Mouse (Mus musculus): Measurements from ENCODE around the gene Spen. TPM values are rescaled to one million over a fixed set of nuclear protein-coding genes. Genes with fewer than 3 reads are reported as not detected.

The Spen gene
- polyA plus RNA-seq, 1 experiment, result 27.1 TPM

DNA sequence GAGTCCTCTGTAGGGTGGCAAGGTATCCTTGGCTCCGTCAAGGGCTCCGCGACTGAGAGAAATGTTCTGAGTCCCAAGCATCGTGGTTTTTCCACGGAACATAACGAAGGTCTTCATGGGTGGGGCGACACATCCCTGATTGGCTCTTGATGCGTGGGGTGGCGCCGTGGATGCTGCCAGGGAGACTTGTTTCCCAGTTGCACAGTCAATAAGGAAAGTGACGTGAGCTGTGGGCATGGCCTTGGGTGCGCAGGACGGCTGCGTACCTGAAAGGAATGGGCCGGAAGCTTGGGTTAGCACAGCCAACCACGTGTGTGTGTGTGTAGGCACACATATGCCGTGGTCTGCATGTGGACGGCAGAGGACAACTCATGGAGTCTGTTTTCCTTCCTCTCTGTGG is 105.2 kb downstream of the Spen start:
- TF ChIP-seq POLR2A (IDR thresholded peaks at IDR 0.05; ENCODE audit: borderline replicate concordance, extremely low read depth, low read depth, low read length) (no peak), CTCF (IDR thresholded peaks at IDR 0.05; ENCODE audit: insufficient read depth, low read length) (no peak)
- H3K4me3 ChIP-seq (replicated peaks; ENCODE audit: extremely low read depth, low read depth, low read length), result no peak overlapping the region
- no peaks in the 10 kb centered on the region for H3K4me1 ChIP-seq (ENCODE audit: control insufficient read depth, insufficient read depth, low read length)
- 84% methylated on average over 18 of the region's 18 CpGs for WGBS
- no peak for DNase-seq

DNA sequence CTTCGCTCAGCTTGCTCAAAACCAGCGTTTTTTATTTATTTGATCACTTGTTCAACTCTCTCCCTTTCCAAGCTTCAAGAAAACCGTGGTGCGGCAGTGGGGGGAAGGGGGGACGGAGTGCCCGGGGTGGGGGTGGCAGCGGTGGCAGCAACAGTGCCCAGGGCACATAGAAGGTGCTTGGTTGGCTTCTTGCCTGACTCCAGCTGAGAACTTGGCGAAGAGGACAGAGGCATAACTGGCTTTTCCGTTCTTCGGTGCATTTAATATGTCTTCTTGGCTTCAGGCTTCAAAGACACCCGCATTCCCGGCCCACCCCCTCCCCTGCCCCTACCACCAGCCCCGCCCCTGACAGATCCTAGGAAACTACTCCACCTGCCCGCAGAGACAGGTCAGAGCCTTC is 105.7 kb downstream of the Spen start:
- no peak for DNase-seq
- Histone ChIP-seq H3K4me3 (replicated peaks; ENCODE audit: extremely low read depth, low read depth, low read length) (no peak overlapping the region), H3K4me1 (ENCODE audit: control insufficient read depth, insufficient read depth, low read length) (no peaks in the 10 kb centered on the region)
- WGBS, result 55% methylated on average over 14 of the region's 14 CpGs
- TF ChIP-seq CTCF (IDR thresholded peaks at IDR 0.05; ENCODE audit: insufficient read depth, low read length) (no peak), POLR2A (IDR thresholded peaks at IDR 0.05; ENCODE audit: borderline replicate concordance, extremely low read depth, low read depth, low read length) (no peak)

DNA sequence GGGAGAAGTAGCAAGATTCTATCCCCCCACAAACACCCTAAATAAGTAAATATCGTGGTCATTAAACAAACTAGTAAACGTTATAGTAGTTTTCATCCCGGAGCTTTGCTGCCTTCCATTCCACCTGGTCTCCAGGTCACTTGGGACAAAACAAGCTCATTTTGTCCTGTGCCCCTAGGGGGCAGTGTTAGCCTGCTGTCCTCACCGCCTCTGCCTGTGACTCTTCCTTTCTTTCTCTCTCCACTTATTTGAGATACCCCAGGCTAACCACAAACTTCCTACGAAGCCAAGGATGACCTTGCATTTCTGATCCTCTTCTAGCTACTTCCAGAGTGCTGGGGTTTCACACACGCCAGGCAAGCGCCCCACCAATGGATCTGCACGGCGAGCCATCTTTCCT is 107.4 kb downstream of the Spen start:
- 33% methylated on average over 9 of the region's 9 CpGs for WGBS
- no peak for TF ChIP-seq POLR2A (IDR thresholded peaks at IDR 0.05; ENCODE audit: borderline replicate concordance, extremely low read depth, low read depth, low read length)
- peak; percentile 92 for TF ChIP-seq CTCF (IDR thresholded peaks at IDR 0.05; ENCODE audit: insufficient read depth, low read length)
- DNase-seq, result peak; percentile 75
- Histone ChIP-seq H3K4me1 (ENCODE audit: control insufficient read depth, insufficient read depth, low read length) (peaks cover under 1% of the 10 kb centered on the region; the same call in 1 of the 2 replicates), H3K4me3 (replicated peaks; ENCODE audit: extremely low read depth, low read depth, low read length) (no peak overlapping the region)

DNA sequence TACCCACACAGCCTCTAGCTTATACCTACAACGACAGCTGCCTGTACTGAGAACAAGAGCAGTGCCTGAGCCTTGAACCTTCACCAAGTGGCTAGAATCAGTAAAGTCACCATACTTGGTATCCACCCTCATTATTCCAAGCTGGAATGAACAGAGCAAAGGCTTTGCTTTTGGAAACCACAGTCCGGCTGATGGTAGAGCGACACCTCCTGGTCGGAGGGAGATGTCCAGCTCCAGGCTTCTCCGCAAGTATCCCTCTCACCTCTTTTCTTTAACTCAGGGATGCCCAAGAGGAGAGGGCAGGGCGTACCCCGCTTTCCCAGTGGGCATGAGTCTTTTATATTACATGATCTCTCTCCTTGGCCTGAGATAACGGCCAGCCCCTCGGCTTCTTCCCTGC is 108.5 kb downstream of the Spen start:
- Histone ChIP-seq H3K4me1 (ENCODE audit: control insufficient read depth, insufficient read depth, low read length) (peaks cover 3% of the 10 kb centered on the region), H3K4me3 (replicated peaks; ENCODE audit: extremely low read depth, low read depth, low read length) (no peak overlapping the region)
- WGBS, result 48% methylated on average over 9 of the region's 9 CpGs
- TF ChIP-seq POLR2A (IDR thresholded peaks at IDR 0.05; ENCODE audit: borderline replicate concordance, extremely low read depth, low read depth, low read length) (no peak), CTCF (IDR thresholded peaks at IDR 0.05; ENCODE audit: insufficient read depth, low read length) (peak; percentile 74)
- DNase-seq, result no peak

DNA sequence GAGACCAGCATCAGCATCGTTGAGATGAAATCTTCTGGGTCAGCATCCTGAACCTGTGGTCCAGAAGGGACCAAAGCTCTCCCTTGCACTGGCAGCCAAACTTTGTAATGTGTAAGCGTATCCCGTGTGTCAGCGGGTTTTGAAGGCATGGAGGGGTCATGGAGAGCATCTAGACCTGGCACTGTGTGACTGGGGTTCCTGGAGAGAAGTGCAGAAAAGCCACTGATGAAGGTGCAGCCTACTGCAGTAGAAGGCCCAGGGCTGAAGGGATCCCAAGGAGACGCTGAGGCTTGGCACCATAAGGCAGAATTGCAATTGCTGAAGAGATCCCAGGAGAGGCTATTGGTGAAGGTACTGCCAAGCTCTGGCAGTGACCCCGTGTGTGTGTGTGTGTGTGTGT is 109.0 kb downstream of the Spen start:
- WGBS, result 77% methylated on average over 6 of the region's 6 CpGs
- DNase-seq, result no peak
- no peak overlapping the region for H3K4me3 ChIP-seq (replicated peaks; ENCODE audit: extremely low read depth, low read depth, low read length)
- peaks cover 3% of the 10 kb centered on the region for H3K4me1 ChIP-seq (ENCODE audit: control insufficient read depth, insufficient read depth, low read length)
- TF ChIP-seq CTCF (IDR thresholded peaks at IDR 0.05; ENCODE audit: insufficient read depth, low read length) (no peak), POLR2A (IDR thresholded peaks at IDR 0.05; ENCODE audit: borderline replicate concordance, extremely low read depth, low read depth, low read length) (no peak)

DNA sequence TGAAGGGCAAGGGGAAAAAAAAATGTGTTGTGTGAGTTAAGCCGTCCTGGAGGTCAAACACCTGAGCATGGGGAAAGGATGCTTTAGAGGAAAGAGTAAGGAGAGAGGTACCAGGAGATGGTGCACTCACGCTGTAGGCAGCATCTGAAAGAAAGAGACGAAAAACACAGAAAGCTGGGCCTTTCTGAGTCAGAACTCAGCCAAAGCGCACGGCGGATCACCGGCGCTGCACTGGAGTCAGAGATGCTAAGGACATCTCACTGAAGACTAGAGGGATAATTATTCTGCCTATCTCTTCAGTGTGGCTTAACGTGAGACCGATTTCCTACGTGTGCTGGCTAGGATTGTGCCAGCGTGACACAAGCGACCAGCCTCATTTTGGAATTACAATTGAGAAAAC is 110.5 kb downstream of the Spen start:
- Histone ChIP-seq H3K4me1 (ENCODE audit: control insufficient read depth, insufficient read depth, low read length) (peaks cover 3% of the 10 kb centered on the region), H3K4me3 (replicated peaks; ENCODE audit: extremely low read depth, low read depth, low read length) (no peak overlapping the region)
- no peak for TF ChIP-seq CTCF (IDR thresholded peaks at IDR 0.05; ENCODE audit: insufficient read depth, low read length)
- TF ChIP-seq POLR2A (IDR thresholded peaks at IDR 0.05; ENCODE audit: borderline replicate concordance, extremely low read depth, low read depth, low read length), result no peak
- 89% methylated on average over 13 of the region's 13 CpGs for WGBS
- DNase-seq, result no peak

DNA sequence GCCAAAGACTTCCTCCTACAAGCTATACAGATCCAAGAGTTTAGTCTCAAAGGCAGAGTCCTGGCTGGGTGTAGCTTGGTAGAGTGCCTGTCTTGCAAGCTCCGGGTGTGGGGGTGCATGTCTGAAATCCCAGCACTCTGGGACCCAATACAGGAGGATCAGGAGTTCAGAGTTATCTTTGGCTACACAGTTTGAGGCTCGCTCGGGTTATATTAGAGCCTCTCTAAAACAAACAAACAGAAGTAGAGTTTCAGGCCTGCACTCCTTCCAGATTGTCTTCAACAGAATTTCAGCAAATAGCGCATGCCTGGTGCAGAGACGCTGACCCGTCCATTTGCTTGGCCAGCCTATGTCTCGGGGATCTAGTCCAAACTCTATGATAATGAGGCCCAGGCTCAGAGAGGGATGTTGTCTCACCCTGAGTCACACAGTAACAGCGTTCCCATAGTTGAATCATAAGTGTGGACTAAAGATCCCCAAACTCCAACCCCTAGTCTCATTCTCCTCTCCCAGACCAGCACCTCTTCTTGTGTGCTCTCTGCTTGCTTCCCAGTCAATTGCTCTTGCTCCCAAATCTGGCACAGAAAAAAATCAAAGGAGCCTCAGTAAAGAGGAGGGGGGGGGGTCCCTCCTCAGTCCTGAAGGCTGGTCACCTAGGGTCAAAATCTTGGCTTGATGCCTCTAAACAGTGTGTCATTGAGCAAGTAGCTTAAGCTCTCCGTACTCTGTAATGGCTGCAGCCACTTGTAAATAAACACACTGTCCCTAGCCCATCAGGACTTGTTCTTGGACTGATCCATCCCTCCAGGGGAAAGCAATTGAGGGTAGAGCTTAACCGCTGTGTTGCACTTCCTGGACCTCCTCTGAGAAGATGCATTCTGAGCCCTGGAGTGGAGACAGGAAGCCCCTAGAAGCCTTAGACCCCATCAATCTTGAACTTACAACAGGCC is 111.3 kb downstream of the Spen start:
- DNase-seq, result no peak
- no peak for TF ChIP-seq POLR2A (IDR thresholded peaks at IDR 0.05; ENCODE audit: borderline replicate concordance, extremely low read depth, low read depth, low read length)
- no peak for TF ChIP-seq CTCF (IDR thresholded peaks at IDR 0.05; ENCODE audit: insufficient read depth, low read length)
- peaks cover 3% of the 10 kb centered on the region for H3K4me1 ChIP-seq (ENCODE audit: control insufficient read depth, insufficient read depth, low read length)
- H3K4me3 ChIP-seq (replicated peaks; ENCODE audit: extremely low read depth, low read depth, low read length), result no peak overlapping the region
- WGBS, result 65% methylated on average over 10 of the region's 10 CpGs

DNA sequence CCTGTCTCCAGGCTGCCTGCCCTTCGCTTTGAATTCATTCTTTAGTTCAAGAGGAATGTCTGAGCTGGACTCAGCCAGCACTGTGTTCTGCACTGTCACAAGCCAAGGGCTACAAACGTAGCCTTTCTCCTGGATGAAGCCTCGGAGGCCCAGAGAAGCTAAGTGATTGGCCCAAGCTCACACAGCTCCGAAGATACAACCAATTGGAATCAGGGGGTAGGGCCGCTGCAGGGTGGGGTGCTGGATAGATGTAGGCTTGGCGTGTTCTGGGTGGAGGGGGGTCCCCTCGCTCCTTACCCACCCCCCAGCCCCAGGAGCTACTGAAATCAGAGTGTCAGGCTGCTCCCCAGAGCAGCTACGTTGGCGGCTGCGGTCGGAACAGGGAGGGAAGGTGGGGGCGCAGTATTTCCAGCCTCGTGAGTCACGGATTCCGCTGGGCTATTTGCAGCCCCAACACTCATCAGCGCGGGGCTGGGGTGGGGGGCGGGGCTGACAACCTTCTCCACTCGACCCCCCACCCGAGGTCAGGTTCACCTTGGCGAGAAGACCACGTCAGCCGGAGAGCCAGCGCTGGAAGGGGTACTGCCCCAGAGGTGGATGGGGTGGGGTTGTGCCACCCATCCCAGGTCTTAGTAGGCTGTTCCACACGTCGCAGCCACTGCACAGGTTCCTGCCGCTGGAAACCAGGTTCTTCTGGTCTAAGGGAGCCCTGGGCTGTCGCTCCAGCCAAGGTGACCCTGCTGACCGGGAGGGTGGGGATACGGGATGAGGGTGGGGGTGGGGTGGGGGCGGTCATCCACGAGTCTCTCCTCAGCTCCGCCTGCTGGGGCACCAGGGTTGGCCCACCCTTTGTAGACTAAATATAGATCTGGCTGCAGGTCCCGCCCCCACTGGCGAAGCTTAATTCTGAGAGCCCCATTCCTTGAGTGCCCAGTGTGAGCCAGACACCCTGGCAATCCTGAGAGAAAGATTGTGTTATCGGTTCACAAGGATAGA is 112.6 kb downstream of the Spen start:
- Histone ChIP-seq H3K4me1 (ENCODE audit: control insufficient read depth, insufficient read depth, low read length) (peaks cover 3% of the 10 kb centered on the region), H3K4me3 (replicated peaks; ENCODE audit: extremely low read depth, low read depth, low read length) (peak overlapping the region; percentile 27)
- WGBS, result 4% methylated on average over 35 of the region's 36 CpGs
- TF ChIP-seq CTCF (IDR thresholded peaks at IDR 0.05; ENCODE audit: insufficient read depth, low read length) (no peak), POLR2A (IDR thresholded peaks at IDR 0.05; ENCODE audit: borderline replicate concordance, extremely low read depth, low read depth, low read length) (no peak)
- DNase-seq, result no peak

DNA sequence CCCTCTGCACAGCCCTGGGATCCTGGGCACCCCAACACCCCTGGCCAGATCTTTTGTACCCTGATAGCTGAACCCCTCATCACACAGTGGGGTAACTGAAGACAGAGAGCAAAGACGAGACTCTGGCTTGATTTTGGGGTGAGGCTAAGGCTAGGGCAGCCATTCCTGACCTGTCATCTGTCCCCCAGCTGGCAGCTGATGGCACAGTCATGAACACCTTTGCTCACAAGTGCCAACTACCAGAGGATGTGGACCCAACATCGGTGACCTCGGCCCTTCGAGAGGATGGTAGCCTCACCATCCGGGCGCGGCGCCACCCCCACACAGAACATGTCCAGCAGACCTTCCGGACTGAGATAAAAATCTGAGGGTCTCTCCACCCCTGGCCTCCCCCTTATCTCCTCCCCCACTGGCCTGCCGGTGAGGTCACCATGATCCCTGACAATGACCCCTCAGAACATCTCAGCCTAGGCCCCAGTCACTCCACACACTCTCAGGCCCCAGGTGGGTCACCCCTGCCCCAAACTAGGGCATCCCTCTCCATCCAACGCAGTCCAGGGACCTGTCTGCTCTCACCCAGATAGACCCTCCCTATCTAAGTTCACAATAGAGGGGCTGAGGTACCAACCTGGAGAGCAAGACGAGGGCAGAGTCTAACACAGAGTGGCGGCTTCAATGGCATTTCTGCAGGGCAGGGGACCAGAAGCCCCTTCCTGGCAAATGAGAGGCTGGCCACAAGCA is 114.5 kb downstream of the Spen start:
- H3K4me3 ChIP-seq (replicated peaks; ENCODE audit: extremely low read depth, low read depth, low read length), result no peak overlapping the region
- no peak for DNase-seq
- WGBS, result 83% methylated on average over 13 of the region's 13 CpGs
- TF ChIP-seq POLR2A (IDR thresholded peaks at IDR 0.05; ENCODE audit: borderline replicate concordance, extremely low read depth, low read depth, low read length), result no peak
- no peak for TF ChIP-seq CTCF (IDR thresholded peaks at IDR 0.05; ENCODE audit: insufficient read depth, low read length)
- peaks cover 3% of the 10 kb centered on the region for H3K4me1 ChIP-seq (ENCODE audit: control insufficient read depth, insufficient read depth, low read length)

Data from lung, adult 2 months (tissue).